19 mouse cellular contexts compared by ENCODE assay signal in the genomic region with DNA sequence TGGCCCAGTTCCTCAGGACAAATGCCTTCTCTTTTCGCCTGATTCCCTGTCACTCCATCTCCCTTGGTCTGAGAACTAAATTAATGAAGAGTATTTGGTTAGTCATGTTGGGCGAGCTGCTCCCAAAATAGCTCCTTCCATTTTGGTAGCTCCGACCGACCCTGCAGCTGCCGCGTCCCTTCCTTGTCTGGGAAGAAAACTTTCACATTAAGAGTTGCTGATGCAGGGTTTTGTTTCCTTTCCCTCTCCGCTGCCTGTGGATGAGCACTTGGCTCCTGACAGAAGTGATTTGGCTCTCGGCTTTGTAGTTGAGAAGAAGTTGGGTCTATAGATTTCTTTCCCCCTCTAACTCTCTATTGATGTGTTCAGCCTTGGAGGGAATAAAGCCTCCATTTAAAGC.
DNase-seq lines count a peak whose midpoint lies in the region; ATAC-seq lines count a peak whose summit lies in the region.
"Had no signal": no experiment of that assay in that cellular context is flagged by ENCODE, and none has a peak within 500 bp of the region (broad histone marks: within the 10 kb centered on the region; RNA-seq: fewer than 3 reads in every experiment).

No protein-coding gene starts in this region.

- no peak overlapping the region for H3K9ac ChIP-seq in heart, embryonic 14.5 days (ENCODE audit: low read length)
- H3K9ac ChIP-seq in midbrain, embryonic 15.5 days, result no peak overlapping the region
- H3K9ac ChIP-seq: limb, embryonic 15.5 days had no signal

- H3K4me1 ChIP-seq in heart, embryonic 14.5 days (ENCODE audit: control insufficient read depth in 2 of 2, insufficient read depth in 2 of 2, low read length in 2 of 2), result peaks cover 3 to 4% of the 10 kb centered on the region in 2 experiments; a peak in 2 of 4 replicates
- peaks cover 10% of the 10 kb centered on the region; the same call in 1 of the 2 replicates for H3K4me1 ChIP-seq in midbrain, embryonic 15.5 days
- H3K4me1 ChIP-seq: limb, embryonic 15.5 days; megakaryocyte, embryonic 14.5 days had no signal

- H3K27ac ChIP-seq in heart, embryonic 14.5 days (replicated peaks in 1 of 2; ENCODE audit: control insufficient read depth in 1 of 2, insufficient read depth in 1 of 2, low read depth in 2 of 2, low read length in 2 of 2), result peak overlapping the region; percentile 49 to 72
- H3K27ac ChIP-seq in midbrain, embryonic 15.5 days, result no peak overlapping the region
- H3K27ac ChIP-seq: kidney, postnatal 0 days; limb, embryonic 15.5 days; stomach, postnatal 0 days had no signal

- peak overlapping the region; percentile 51 for H3K4me2 ChIP-seq in heart, embryonic 14.5 days (ENCODE audit: low read length)
- H3K4me2 ChIP-seq in midbrain, embryonic 15.5 days, result no peak overlapping the region
- H3K4me2 ChIP-seq: limb, embryonic 15.5 days had no signal

- ATAC-seq in heart, embryonic 14.5 days (ENCODE audit: insufficient number of reproducible peaks, insufficient read depth, low FRiP score, low read depth), result no peak
- no peak for ATAC-seq in monocyte, adult 5-6 weeks (replicated peaks; ENCODE audit: insufficient number of reproducible peaks, low FRiP score, low TSS enrichment, poor library complexity, severe bottlenecking)
- ATAC-seq in midbrain, embryonic 15.5 days (replicated peaks), result no peak

- H3K9me3 ChIP-seq in heart, embryonic 14.5 days (ENCODE audit: control insufficient read depth, low read length), result no peaks in the 10 kb centered on the region
- H3K9me3 ChIP-seq in midbrain, embryonic 15.5 days, result no peaks in the 10 kb centered on the region
- H3K9me3 ChIP-seq: limb, embryonic 15.5 days had no signal

- DNase-seq in heart, adult 18-20 months, result peak; percentile 51 to 56
- no peak for DNase-seq in heart, postnatal 25 days (ENCODE audit: low spot score)
- DNase-seq in Muller cell, postnatal 12 days (ENCODE audit: inconsistent ontology term), result peak; percentile 26
- DNase-seq in gastrocnemius, adult 8-10 months (ENCODE audit: low spot score in 2 of 2), result peak; percentile 42 to 53
- DNase-seq in kidney, postnatal 36 days, result no peak
- DNase-seq: adrenal gland, adult 8-10 months; cerebellum, postnatal 10 days; embryo, embryonic 11 days; lung, adult 2 months; spleen, adult 18-20 months; thymus, postnatal 25 days had no signal

- no peaks in the 10 kb centered on the region for H3K27me3 ChIP-seq in heart, embryonic 14.5 days (ENCODE audit: control insufficient read depth, insufficient read depth, low read length)
- no peaks in the 10 kb centered on the region for H3K27me3 ChIP-seq in midbrain, embryonic 15.5 days (replicated peaks)
- H3K27me3 ChIP-seq: limb, embryonic 15.5 days; megakaryocyte, embryonic 14.5 days had no signal

- intact Hi-C loops in heart, postnatal 25 days (cut with DNase I), result no loop called here

- no peaks in the 10 kb centered on the region for H3K36me3 ChIP-seq in heart, embryonic 14.5 days (ENCODE audit: control insufficient read depth, insufficient read depth, low read length)
- no peaks in the 10 kb centered on the region for H3K36me3 ChIP-seq in midbrain, embryonic 15.5 days (replicated peaks)
- H3K36me3 ChIP-seq: limb, embryonic 15.5 days had no signal

- 0 out of 4 replicates have a peak overlapping the region, but pooled peaks have one; percentile 1 to 15 for H3K4me3 ChIP-seq in heart, embryonic 14.5 days (ENCODE audit: control insufficient read depth in 1 of 2, insufficient read depth in 1 of 2, low read depth in 1 of 2, low read length in 2 of 2)
- H3K4me3 ChIP-seq in midbrain, embryonic 15.5 days, result no peak overlapping the region
- H3K4me3 ChIP-seq: erythroblast, embryonic 14.5 days; limb, embryonic 15.5 days; megakaryocyte, embryonic 14.5 days had no signal

- 30% methylated on average over 8 of the region's 8 CpGs for WGBS in heart, embryonic 14.5 days
- WGBS in midbrain, embryonic 15.5 days, result 53% methylated on average over 8 of the region's 8 CpGs

Comparison
In these comparisons a context has a peak if more than half of its experiments do, and no peak if none do; other contexts are left out.
1. DNase-seq: peak in heart, adult 18-20 months (2 of 2), Muller cell, postnatal 12 days (single experiment) and gastrocnemius, adult 8-10 months (2 of 2); none in heart, postnatal 25 days (single experiment) and kidney, postnatal 36 days (0 of 2).